19 mouse cellular contexts compared by ENCODE assay signal in genomic region chr5:130854430-130854829, GRCm38 (mm10).
DNase-seq lines count a peak whose midpoint lies in the region; TF ChIP-seq lines count a peak whose summit lies in the region.
"Had no signal": no experiment of that assay in that cellular context is flagged by ENCODE, and none has a peak within 500 bp of the region (broad histone marks: within the 10 kb centered on the region; RNA-seq: fewer than 3 reads in every experiment).

No protein-coding gene starts in this region.

- no peak overlapping the region for H3K27ac ChIP-seq in left cerebral cortex, adult 2 months
- no peak overlapping the region for H3K27ac ChIP-seq in hindbrain, embryonic 10.5 days
- H3K27ac ChIP-seq: embryonic facial prominence, embryonic 12.5 days; hindbrain, embryonic 15.5 days; kidney, embryonic 15.5 days; liver, embryonic 15.5 days; macrophage; midbrain, embryonic 10.5 days had no signal

- intact Hi-C loops in left cerebral cortex, adult 2 months (cut with DNase I): loop anchor here (5.0 kb wide), 2 partner anchors 97 to 272 kb away; no protein-coding TSS in a partner anchor

- peaks cover 12% of the 10 kb centered on the region for H3K4me1 ChIP-seq in hindbrain, embryonic 10.5 days (replicated peaks)
- H3K4me1 ChIP-seq: embryonic facial prominence, embryonic 12.5 days; hindbrain, embryonic 15.5 days had no signal

- H3K4me3 ChIP-seq in left cerebral cortex, adult 2 months: no peak overlapping the region
- H3K4me3 ChIP-seq in hindbrain, embryonic 10.5 days: no peak overlapping the region
- H3K4me3 ChIP-seq: embryonic facial prominence, embryonic 12.5 days; erythroblast, embryonic 14.5 days; heart, embryonic 12.5 days; hindbrain, embryonic 15.5 days; kidney, embryonic 15.5 days; liver, embryonic 15.5 days; midbrain, embryonic 10.5 days had no signal

- TF ChIP-seq CTCF in left cerebral cortex, adult 2 months (IDR thresholded peaks at IDR 0.05): no peak

- DNase-seq in layer of hippocampus, adult 11-12 months (ENCODE audit: low spot score): peak; percentile 23
- DNase-seq in layer of hippocampus, postnatal 10 days (ENCODE audit: low spot score in 2 of 2): no peak
- DNase-seq in brain, adult 2 months (ENCODE audit: low read depth, low spot score): peak; percentile 90
- peak; percentile 62 to 66 for DNase-seq in left cerebral cortex, adult 2 months (ENCODE audit: extremely low spot score in 1 of 2, low spot score in 2 of 2)
- peak; percentile 14 for DNase-seq in right cerebral cortex, postnatal 14 days
- DNase-seq in hindbrain, embryonic 10.5 days (ENCODE audit: low spot score): no peak
- no peak for DNase-seq in kidney, postnatal 36 days
- DNase-seq: adrenal gland, postnatal 10 days; cerebellum, adult 9-11 months; heart, postnatal 14 days; thymus, postnatal 14 days had no signal

- no peaks in the 10 kb centered on the region for H3K9me3 ChIP-seq in hindbrain, embryonic 10.5 days
- H3K9me3 ChIP-seq: embryonic facial prominence, embryonic 12.5 days; heart, embryonic 12.5 days; hindbrain, embryonic 15.5 days; kidney, embryonic 15.5 days; liver, embryonic 15.5 days; midbrain, embryonic 10.5 days had no signal

- H3K36me3 ChIP-seq in hindbrain, embryonic 10.5 days: no peaks in the 10 kb centered on the region
- H3K36me3 ChIP-seq: embryonic facial prominence, embryonic 12.5 days; heart, embryonic 12.5 days; hindbrain, embryonic 15.5 days; kidney, embryonic 15.5 days; liver, embryonic 15.5 days; midbrain, embryonic 10.5 days had no signal

- no peaks in the 10 kb centered on the region for H3K27me3 ChIP-seq in hindbrain, embryonic 10.5 days (ENCODE audit: insufficient read depth, poor library complexity, severe bottlenecking)
- H3K27me3 ChIP-seq: embryonic facial prominence, embryonic 12.5 days; heart, embryonic 12.5 days; hindbrain, embryonic 15.5 days; liver, embryonic 15.5 days had no signal

- 86% methylated on average over 7 of the region's 7 CpGs for WGBS in hindbrain, embryonic 10.5 days

Comparison
In these comparisons a context has a peak if more than half of its experiments do, and no peak if none do; other contexts are left out.
1. DNase-seq: peak in layer of hippocampus, adult 11-12 months (single experiment), brain, adult 2 months (single experiment), left cerebral cortex, adult 2 months (2 of 2) and right cerebral cortex, postnatal 14 days (single experiment); none in layer of hippocampus, postnatal 10 days (0 of 2), hindbrain, embryonic 10.5 days (single experiment) and kidney, postnatal 36 days (0 of 2).